Mouse (Mus musculus): Measurements from ENCODE around the gene Sik3.

DNA sequence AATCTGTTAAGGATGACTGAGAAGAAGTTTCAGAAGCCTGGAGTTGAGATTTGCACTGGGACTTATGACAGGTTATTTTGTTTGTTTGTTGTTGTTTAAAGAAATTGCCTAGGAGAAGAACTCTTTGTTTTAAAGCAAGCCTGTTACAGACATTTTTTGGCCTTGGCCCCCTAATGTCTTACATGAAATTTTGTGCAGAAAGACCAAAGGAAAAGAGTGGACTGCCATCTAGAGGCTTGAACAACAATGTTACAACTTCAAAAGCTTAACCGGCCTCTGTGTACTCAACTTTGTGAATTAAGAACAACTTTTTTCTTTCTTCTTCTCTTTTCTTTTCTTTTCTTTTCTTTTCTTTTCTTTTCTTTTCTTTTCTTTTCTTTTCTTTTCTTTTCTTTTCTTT lies 179.0 kb downstream of the Sik3 start:
- TF ChIP-seq CTCF (IDR thresholded peaks at IDR 0.05; ENCODE audit: control insufficient read depth, insufficient read depth, insufficient read length) (no peak), MYOD1 (IDR thresholded peaks at IDR 0.05; ENCODE audit: control insufficient read depth, insufficient read length, low read depth) (no peak), CEBPB (IDR thresholded peaks at IDR 0.05; ENCODE audit: low read depth) (no peak), FOSL1 (IDR thresholded peaks at IDR 0.05; ENCODE audit: insufficient read depth, low read length, poor library complexity, severe bottlenecking) (no peak), MYOG (IDR thresholded peaks at IDR 0.05; ENCODE audit: control insufficient read depth, extremely low read depth, insufficient read length) (no peak)
